Mouse (Mus musculus): ENCODE measurements around the gene Serinc5. TPM values are rescaled to one million over a fixed set of nuclear protein-coding genes. Genes with fewer than 3 reads are reported as not detected.

Serinc5 gene
- polyA plus RNA-seq, 1 experiment: 17.5 TPM

DNA sequence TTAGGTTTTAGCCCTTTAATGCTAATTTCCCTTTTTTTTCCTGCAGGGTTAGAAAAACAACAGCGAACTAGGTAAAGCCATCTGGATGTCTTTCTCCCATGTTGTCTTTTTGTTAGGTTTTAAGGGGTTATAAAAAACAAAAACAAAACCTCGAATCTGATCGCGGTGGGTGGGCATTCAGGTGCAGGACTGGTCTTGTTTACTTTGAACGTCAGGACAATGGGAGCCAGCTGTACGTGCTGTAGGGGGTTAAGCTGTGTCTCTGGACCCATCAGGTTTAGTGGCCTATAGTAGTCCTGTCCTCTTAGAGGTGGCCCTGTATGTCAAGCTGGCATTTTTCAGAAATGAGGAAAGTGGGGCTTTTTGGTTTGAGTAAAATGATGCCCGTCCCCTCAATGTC, 1.0 kb downstream of the Serinc5 start:
- Histone ChIP-seq H3K4me3 (ENCODE audit: insufficient read depth, low read length) (peak overlapping the region; percentile 60), H3K4me1 (ENCODE audit: control insufficient read depth, insufficient read depth, low read length) (peaks cover 8% of the 10 kb centered on the region), H3K27ac (ENCODE audit: insufficient read depth, low read length) (no peak overlapping the region)
- no peak for TF ChIP-seq CTCF (IDR thresholded peaks at IDR 0.05; ENCODE audit: borderline replicate concordance, insufficient read depth, low read length)
- TF ChIP-seq POLR2A (IDR thresholded peaks at IDR 0.05; ENCODE audit: low read depth, low read length): no peak

DNA sequence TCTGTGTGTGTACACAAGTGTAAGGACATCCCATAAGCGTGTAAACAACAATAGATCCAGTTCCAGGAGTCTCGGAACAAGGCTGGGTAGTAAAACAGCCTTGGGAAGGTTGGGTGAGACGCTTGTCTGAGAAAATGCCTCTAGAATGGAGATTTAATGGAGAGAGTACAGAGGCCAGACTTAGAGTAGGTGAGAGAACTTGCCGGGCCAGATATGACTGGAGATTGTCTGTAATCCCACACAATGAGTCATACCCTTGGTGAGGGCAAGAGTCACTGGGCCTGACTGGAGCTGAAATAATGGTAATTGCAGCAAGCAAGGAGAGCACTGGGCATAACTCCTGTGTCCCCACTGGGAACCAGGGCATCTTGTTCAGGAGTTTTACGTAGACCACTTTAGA, 2.2 kb downstream of the Serinc5 start:
- Histone ChIP-seq H3K27ac (ENCODE audit: insufficient read depth, low read length) (no peak overlapping the region), H3K4me1 (ENCODE audit: control insufficient read depth, insufficient read depth, low read length) (peaks cover 8% of the 10 kb centered on the region), H3K4me3 (ENCODE audit: insufficient read depth, low read length) (no peak overlapping the region)
- TF ChIP-seq POLR2A (IDR thresholded peaks at IDR 0.05; ENCODE audit: low read depth, low read length) (no peak), CTCF (IDR thresholded peaks at IDR 0.05; ENCODE audit: borderline replicate concordance, insufficient read depth, low read length) (no peak)

DNA sequence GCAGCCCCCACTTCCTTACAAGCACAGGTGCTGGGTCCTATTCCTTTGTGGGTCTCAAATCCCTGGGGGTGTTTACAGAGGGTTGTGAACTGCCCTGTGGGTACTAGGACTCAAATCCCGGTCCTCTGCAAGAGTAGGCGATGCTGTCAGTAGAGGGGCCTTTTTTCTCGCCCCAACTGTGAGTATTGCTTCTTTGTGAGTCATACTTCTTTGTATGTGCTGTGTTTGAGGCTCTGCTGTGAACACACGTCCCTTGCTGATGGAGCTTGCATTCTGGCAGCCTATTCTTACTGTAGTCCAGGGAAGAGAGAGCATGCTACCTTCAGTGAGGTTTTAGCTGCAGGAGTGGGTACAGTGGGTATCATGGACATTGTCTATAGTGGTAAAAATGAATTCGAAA, 4.3 kb downstream of the Serinc5 start:
- H3K27ac ChIP-seq (ENCODE audit: insufficient read depth, low read length): no peak overlapping the region
- TF ChIP-seq POLR2A (IDR thresholded peaks at IDR 0.05; ENCODE audit: low read depth, low read length) (no peak), CTCF (IDR thresholded peaks at IDR 0.05; ENCODE audit: borderline replicate concordance, insufficient read depth, low read length) (no peak)
- H3K4me1 ChIP-seq (ENCODE audit: control insufficient read depth, insufficient read depth, low read length): peaks cover 8% of the 10 kb centered on the region
- no peak overlapping the region for H3K4me3 ChIP-seq (ENCODE audit: insufficient read depth, low read length)

DNA sequence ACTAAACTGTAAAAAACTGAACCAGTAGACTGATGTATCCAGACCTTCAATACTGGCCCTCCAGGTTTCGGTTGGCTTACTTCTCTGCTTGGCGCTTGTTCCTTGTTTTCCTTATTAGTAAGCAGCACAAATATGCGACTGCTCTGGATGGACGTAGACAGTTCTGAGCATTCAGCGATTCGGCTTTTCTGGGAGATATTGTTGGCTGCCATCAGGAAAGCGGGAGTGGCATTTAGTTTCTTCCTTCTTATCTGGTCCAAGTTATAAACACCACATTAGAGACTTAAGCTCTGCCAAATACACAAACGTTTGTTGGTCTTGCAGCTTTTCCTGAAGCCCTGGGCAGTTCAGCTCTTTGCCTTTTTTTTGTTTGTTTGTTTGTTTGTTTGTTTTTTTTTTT, 5.6 kb downstream of the Serinc5 start:
- TF ChIP-seq CTCF (IDR thresholded peaks at IDR 0.05; ENCODE audit: borderline replicate concordance, insufficient read depth, low read length): no peak
- no peak for TF ChIP-seq POLR2A (IDR thresholded peaks at IDR 0.05; ENCODE audit: low read depth, low read length)
- no peak overlapping the region for H3K4me3 ChIP-seq (ENCODE audit: insufficient read depth, low read length)
- no peak overlapping the region for H3K27ac ChIP-seq (ENCODE audit: insufficient read depth, low read length)
- H3K4me1 ChIP-seq (ENCODE audit: control insufficient read depth, insufficient read depth, low read length): peaks cover 8% of the 10 kb centered on the region

DNA sequence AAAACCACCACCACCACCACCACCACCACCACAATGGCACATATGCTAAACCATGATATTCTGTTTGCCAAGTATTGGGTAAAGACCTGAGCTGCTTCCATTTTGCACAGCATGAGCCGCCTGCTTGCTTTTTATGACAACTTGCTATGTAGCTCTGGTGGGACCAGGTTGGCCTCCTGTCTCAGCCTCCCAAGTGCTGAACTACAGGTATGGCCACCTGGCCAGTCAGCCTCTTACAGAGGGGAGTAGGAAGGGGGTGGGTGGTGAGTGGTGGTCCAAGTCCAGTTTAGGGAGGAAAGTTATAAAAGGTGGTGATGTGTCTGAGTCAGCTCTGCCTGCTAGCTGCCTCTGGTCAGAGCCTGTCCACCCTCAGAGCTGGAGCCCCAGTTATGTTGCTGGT, 15.3 kb downstream of the Serinc5 start:
- no peak overlapping the region for H3K27ac ChIP-seq (ENCODE audit: insufficient read depth, low read length)
- H3K4me1 ChIP-seq (ENCODE audit: control insufficient read depth, insufficient read depth, low read length): no peaks in the 10 kb centered on the region
- no peak overlapping the region for H3K4me3 ChIP-seq (ENCODE audit: insufficient read depth, low read length)
- TF ChIP-seq POLR2A (IDR thresholded peaks at IDR 0.05; ENCODE audit: low read depth, low read length) (no peak), CTCF (IDR thresholded peaks at IDR 0.05; ENCODE audit: borderline replicate concordance, insufficient read depth, low read length) (no peak)

DNA sequence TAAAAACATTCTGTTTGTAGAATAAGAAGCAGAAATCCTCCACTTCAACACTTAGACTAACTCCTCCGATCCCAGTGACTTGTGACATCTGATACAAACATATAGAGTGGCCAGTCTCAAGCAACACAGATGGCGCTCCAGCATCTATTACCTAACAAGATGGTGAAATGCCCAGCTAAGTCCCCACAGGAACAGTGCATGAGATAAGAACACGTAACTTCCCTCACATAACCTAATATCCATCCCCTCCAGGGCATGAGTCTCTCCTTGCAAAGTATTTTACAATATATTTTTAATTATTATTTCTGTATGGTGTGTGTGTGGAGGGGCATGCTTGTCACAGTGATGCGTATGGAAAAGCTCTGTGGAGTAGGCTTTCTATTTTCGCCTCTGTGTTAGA, 15.8 kb downstream of the Serinc5 start:
- H3K27ac ChIP-seq (ENCODE audit: insufficient read depth, low read length): no peak overlapping the region
- no peak for TF ChIP-seq POLR2A (IDR thresholded peaks at IDR 0.05; ENCODE audit: low read depth, low read length)
- no peak for TF ChIP-seq CTCF (IDR thresholded peaks at IDR 0.05; ENCODE audit: borderline replicate concordance, insufficient read depth, low read length)
- H3K4me1 ChIP-seq (ENCODE audit: control insufficient read depth, insufficient read depth, low read length): no peaks in the 10 kb centered on the region
- H3K4me3 ChIP-seq (ENCODE audit: insufficient read depth, low read length): no peak overlapping the region

DNA sequence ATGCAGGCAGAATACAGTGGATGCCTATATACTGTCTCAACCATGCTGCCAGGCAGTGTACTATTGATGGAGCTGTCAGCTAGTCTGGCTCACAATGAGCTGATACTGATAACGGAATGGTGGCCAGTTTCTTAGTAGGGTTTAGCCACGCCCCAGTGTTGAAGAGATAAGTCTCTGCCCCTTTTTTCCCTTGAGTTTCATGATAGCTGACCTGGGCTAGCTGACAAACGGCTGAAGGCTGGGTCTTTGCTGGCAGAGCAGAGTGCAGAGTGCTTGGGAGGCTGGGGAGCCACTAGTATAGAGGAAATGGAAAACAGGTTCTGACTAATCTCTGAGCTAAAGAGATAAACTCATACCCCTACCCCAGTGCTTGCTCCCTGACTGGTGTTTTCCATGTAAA, 18.6 kb downstream of the Serinc5 start:
- TF ChIP-seq CTCF (IDR thresholded peaks at IDR 0.05; ENCODE audit: borderline replicate concordance, insufficient read depth, low read length): no peak
- no peak for TF ChIP-seq POLR2A (IDR thresholded peaks at IDR 0.05; ENCODE audit: low read depth, low read length)
- H3K27ac ChIP-seq (ENCODE audit: insufficient read depth, low read length): no peak overlapping the region
- no peaks in the 10 kb centered on the region for H3K4me1 ChIP-seq (ENCODE audit: control insufficient read depth, insufficient read depth, low read length)
- H3K4me3 ChIP-seq (ENCODE audit: insufficient read depth, low read length): no peak overlapping the region

DNA sequence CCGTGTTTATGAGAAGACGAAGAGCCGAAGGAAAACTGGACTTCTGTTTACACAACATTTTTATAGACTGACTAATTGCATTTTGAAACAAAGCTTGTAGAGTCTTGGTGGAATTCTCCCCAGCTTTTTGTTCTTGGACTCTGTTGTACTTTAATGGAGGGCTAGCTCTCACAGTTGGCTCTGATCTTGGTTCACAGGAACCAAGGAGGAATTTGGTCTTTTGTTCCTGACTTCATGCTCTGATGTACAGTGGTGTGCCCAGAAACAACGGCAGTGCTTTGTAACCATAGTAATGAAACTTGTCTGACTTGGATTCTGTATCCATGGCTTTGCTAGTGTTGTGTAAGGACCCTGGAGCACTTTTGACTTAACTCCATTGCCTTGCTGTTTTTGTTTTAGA, 20.6 kb downstream of the Serinc5 start:
- no peak overlapping the region for H3K4me3 ChIP-seq (ENCODE audit: insufficient read depth, low read length)
- no peak for TF ChIP-seq POLR2A (IDR thresholded peaks at IDR 0.05; ENCODE audit: low read depth, low read length)
- TF ChIP-seq CTCF (IDR thresholded peaks at IDR 0.05; ENCODE audit: borderline replicate concordance, insufficient read depth, low read length): no peak
- no peak overlapping the region for H3K27ac ChIP-seq (ENCODE audit: insufficient read depth, low read length)

DNA sequence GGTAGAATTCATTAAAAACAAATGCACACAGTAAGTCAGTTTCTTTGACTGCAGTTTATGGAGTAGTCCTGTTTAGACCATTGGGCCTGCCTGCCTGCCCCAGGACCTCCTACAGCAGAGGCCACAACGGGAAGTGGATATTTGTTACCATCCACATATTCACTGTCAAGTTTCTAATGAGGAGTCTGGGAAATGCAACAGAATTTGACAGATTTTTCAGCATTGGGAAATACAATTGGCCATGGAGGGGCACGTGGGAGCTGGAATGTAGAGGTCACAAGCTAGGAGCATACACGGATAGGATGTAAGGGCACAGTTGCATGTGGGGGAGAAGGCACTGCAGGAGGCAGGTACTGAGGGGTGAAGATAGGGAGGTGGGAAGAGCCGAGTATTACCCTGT, 21.7 kb downstream of the Serinc5 start:
- H3K27ac ChIP-seq (ENCODE audit: insufficient read depth, low read length): no peak overlapping the region
- H3K4me1 ChIP-seq (ENCODE audit: control insufficient read depth, insufficient read depth, low read length): peaks cover 6% of the 10 kb centered on the region
- no peak for TF ChIP-seq CTCF (IDR thresholded peaks at IDR 0.05; ENCODE audit: borderline replicate concordance, insufficient read depth, low read length)
- TF ChIP-seq POLR2A (IDR thresholded peaks at IDR 0.05; ENCODE audit: low read depth, low read length): no peak
- H3K4me3 ChIP-seq (ENCODE audit: insufficient read depth, low read length): no peak overlapping the region

More for the DNA sequence above, 20.6 kb downstream of the Serinc5 start:
- peaks cover 5% of the 10 kb centered on the region for H3K4me1 ChIP-seq (ENCODE audit: control insufficient read depth, insufficient read depth, low read length)

DNA sequence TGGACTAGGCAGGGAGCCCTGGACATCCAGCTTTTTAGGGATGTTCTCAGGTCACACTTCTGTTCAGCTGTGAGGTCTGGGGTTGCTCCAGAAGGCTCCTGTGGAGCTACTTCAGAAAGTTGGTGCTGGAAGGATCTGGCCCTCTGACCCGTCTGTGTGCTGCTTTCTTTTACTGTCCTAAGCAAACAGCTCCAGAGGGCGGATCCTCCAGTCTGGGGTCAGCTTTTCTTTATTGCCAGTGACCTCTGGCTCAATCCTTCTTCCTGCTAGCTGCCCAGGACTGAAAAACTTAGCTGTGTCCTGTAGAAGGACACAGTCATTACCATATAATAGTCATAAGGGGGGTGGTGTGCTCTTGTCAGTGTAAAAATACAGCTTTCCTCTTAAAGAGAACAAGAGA, 24.1 kb downstream of the Serinc5 start:
- Histone ChIP-seq H3K4me1 (ENCODE audit: control insufficient read depth, insufficient read depth, low read length) (peaks cover 6% of the 10 kb centered on the region), H3K4me3 (ENCODE audit: insufficient read depth, low read length) (no peak overlapping the region), H3K27ac (ENCODE audit: insufficient read depth, low read length) (no peak overlapping the region)
- TF ChIP-seq POLR2A (IDR thresholded peaks at IDR 0.05; ENCODE audit: low read depth, low read length) (no peak), CTCF (IDR thresholded peaks at IDR 0.05; ENCODE audit: borderline replicate concordance, insufficient read depth, low read length) (no peak)
